Mouse (Mus musculus): ENCODE measurements around the gene Slc39a11.

DNA sequence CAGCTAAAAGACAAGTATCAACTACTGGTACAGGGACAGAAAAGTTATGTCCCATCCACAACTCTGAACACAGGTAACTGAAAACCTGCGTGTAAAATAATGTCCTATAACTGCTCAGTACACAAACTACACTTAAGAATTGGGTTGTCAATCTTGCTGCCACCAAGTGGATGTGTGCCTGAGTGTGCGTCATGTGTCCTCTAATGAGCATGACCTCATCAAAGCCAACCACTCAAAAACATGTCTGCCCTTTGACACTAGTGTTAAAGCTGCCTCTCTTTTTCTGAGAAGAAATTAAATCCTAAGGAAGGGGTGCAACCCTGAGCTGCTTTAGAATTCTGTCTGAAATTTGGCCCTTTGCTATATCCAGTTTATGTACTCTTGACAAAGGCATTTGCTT, 14.4 kb upstream of the Slc39a11 start:
- TF ChIP-seq POLR2A (IDR thresholded peaks at IDR 0.05; ENCODE audit: borderline replicate concordance, control insufficient read depth, low read depth, low read length) (no peak), CTCF (IDR thresholded peaks at IDR 0.05; ENCODE audit: control insufficient read depth, insufficient read depth, low read length) (no peak)
